Mouse (Mus musculus): ENCODE results near the gene Mta1. TPM values are rescaled to one million over a fixed set of nuclear protein-coding genes. Genes with fewer than 3 reads are reported as not detected.
A peak's percentile ranks its signal among the peaks of the same experiment; 100 is the strongest.

The Mta1 gene
- polyA plus RNA-seq, 1 experiment from 2014 or later: 26.4 TPM

GRCm38 (mm10) chr12:113075486-113075885, 22.6 kb upstream of the Mta1 start:
- H3K27ac ChIP-seq (replicated peaks; ENCODE audit: low read depth, low read length): no peak overlapping the region
- ATAC-seq (ENCODE audit: insufficient number of reproducible peaks, low FRiP score, low TSS enrichment, low read depth): no peak
- 0 out of 2 replicates have a peak overlapping the region, but pooled peaks have one; percentile 91 for H3K4me2 ChIP-seq (ENCODE audit: low read depth, severe bottlenecking)
- H3K4me1 ChIP-seq (ENCODE audit: control insufficient read depth, insufficient read depth, low read length): peaks cover 4% of the 10 kb centered on the region; the same call in 1 of the 2 replicates
- no peak for DNase-seq (ENCODE audit: low spot score)
- no peaks in the 10 kb centered on the region for H3K27me3 ChIP-seq (ENCODE audit: control insufficient read depth, insufficient read depth, low read length)
- no peak overlapping the region for H3K9ac ChIP-seq (ENCODE audit: low read length)
- no peaks in the 10 kb centered on the region for H3K9me3 ChIP-seq (ENCODE audit: control insufficient read depth, low read length)
- 0 out of 2 replicates have a peak, but pooled peaks cover 2% of the 10 kb centered on the region for H3K36me3 ChIP-seq (ENCODE audit: control insufficient read depth, insufficient read depth, low read length)
- WGBS: 60% methylated on average over 6 of the region's 6 CpGs
- no peak overlapping the region for H3K4me3 ChIP-seq (ENCODE audit: low read depth, low read length)

- no peak overlapping the region for H3K4me3 ChIP-seq (ENCODE audit: low read depth, low read length)
- 67% methylated on average over 3 of the region's 3 CpGs for WGBS
Measured at GRCm38 (mm10) chr12:113087276-113087675, 10.8 kb upstream of the Mta1 start.

GRCm38 (mm10) chr12:113088026-113088425, 10.1 kb upstream of the Mta1 start:
- H3K36me3 ChIP-seq (ENCODE audit: control insufficient read depth, insufficient read depth, low read length): no peaks in the 10 kb centered on the region
- 26% methylated on average over 4 of the region's 4 CpGs for WGBS
- H3K9me3 ChIP-seq (ENCODE audit: control insufficient read depth, low read length): no peaks in the 10 kb centered on the region
- H3K9ac ChIP-seq (ENCODE audit: low read length): no peak overlapping the region
- no peak overlapping the region for H3K27ac ChIP-seq (replicated peaks; ENCODE audit: low read depth, low read length)
- 0 out of 2 replicates have a peak, but pooled peaks cover 2% of the 10 kb centered on the region for H3K27me3 ChIP-seq (ENCODE audit: control insufficient read depth, insufficient read depth, low read length)
- H3K4me2 ChIP-seq (ENCODE audit: low read depth, severe bottlenecking): no peak overlapping the region
- no peak for DNase-seq (ENCODE audit: low spot score)
- ATAC-seq (ENCODE audit: insufficient number of reproducible peaks, low FRiP score, low TSS enrichment, low read depth): no peak
- no peaks in the 10 kb centered on the region for H3K4me1 ChIP-seq (ENCODE audit: control insufficient read depth, insufficient read depth, low read length)
- no peak overlapping the region for H3K4me3 ChIP-seq (ENCODE audit: low read depth, low read length)

More at GRCm38 (mm10) chr12:113087276-113087675, 10.8 kb upstream of the Mta1 start:
- H3K9me3 ChIP-seq (ENCODE audit: control insufficient read depth, low read length): no peaks in the 10 kb centered on the region
- H3K27me3 ChIP-seq (ENCODE audit: control insufficient read depth, insufficient read depth, low read length): 0 out of 2 replicates have a peak, but pooled peaks cover 2% of the 10 kb centered on the region
- H3K36me3 ChIP-seq (ENCODE audit: control insufficient read depth, insufficient read depth, low read length): no peaks in the 10 kb centered on the region
- H3K9ac ChIP-seq (ENCODE audit: low read length): no peak overlapping the region
- no peak overlapping the region for H3K4me2 ChIP-seq (ENCODE audit: low read depth, severe bottlenecking)
- no peaks in the 10 kb centered on the region for H3K4me1 ChIP-seq (ENCODE audit: control insufficient read depth, insufficient read depth, low read length)
- DNase-seq (ENCODE audit: low spot score): no peak
- no peak for ATAC-seq (ENCODE audit: insufficient number of reproducible peaks, low FRiP score, low TSS enrichment, low read depth)
- no peak overlapping the region for H3K27ac ChIP-seq (replicated peaks; ENCODE audit: low read depth, low read length)

GRCm38 (mm10) chr12:113089107-113089506, 9.0 kb upstream of the Mta1 start:
- DNase-seq (ENCODE audit: low spot score): no peak
- WGBS: 87% methylated on average over 6 of the region's 6 CpGs
- no peak for ATAC-seq (ENCODE audit: insufficient number of reproducible peaks, low FRiP score, low TSS enrichment, low read depth)

GRCm38 (mm10) chr12:113090053-113090452, 8.0 kb upstream of the Mta1 start:
- DNase-seq (ENCODE audit: low spot score) (no peak), ATAC-seq (ENCODE audit: insufficient number of reproducible peaks, low FRiP score, low TSS enrichment, low read depth) (no peak)
- H3K4me3 ChIP-seq (ENCODE audit: low read depth, low read length): no peak overlapping the region
- no peak overlapping the region for H3K9ac ChIP-seq (ENCODE audit: low read length)
- H3K27me3 ChIP-seq (ENCODE audit: control insufficient read depth, insufficient read depth, low read length): 0 out of 2 replicates have a peak, but pooled peaks cover 2% of the 10 kb centered on the region
- WGBS: 84% methylated on average over 17 of the region's 17 CpGs
- H3K4me2 ChIP-seq (ENCODE audit: low read depth, severe bottlenecking): no peak overlapping the region
- H3K27ac ChIP-seq (replicated peaks; ENCODE audit: low read depth, low read length): no peak overlapping the region
- no peaks in the 10 kb centered on the region for H3K4me1 ChIP-seq (ENCODE audit: control insufficient read depth, insufficient read depth, low read length)
- H3K9me3 ChIP-seq (ENCODE audit: control insufficient read depth, low read length): no peaks in the 10 kb centered on the region
- no peaks in the 10 kb centered on the region for H3K36me3 ChIP-seq (ENCODE audit: control insufficient read depth, insufficient read depth, low read length)

More at GRCm38 (mm10) chr12:113089107-113089506, 9.0 kb upstream of the Mta1 start:
- no peak overlapping the region for H3K27ac ChIP-seq (replicated peaks; ENCODE audit: low read depth, low read length)
- H3K4me1 ChIP-seq (ENCODE audit: control insufficient read depth, insufficient read depth, low read length): no peaks in the 10 kb centered on the region
- H3K27me3 ChIP-seq (ENCODE audit: control insufficient read depth, insufficient read depth, low read length): 0 out of 2 replicates have a peak, but pooled peaks cover 2% of the 10 kb centered on the region
- no peak overlapping the region for H3K4me3 ChIP-seq (ENCODE audit: low read depth, low read length)
- H3K36me3 ChIP-seq (ENCODE audit: control insufficient read depth, insufficient read depth, low read length): no peaks in the 10 kb centered on the region
- no peak overlapping the region for H3K9ac ChIP-seq (ENCODE audit: low read length)
- no peaks in the 10 kb centered on the region for H3K9me3 ChIP-seq (ENCODE audit: control insufficient read depth, low read length)
- H3K4me2 ChIP-seq (ENCODE audit: low read depth, severe bottlenecking): no peak overlapping the region

GRCm38 (mm10) chr12:113097040-113097439, 1.0 kb upstream of the Mta1 start:
- peaks cover 21% of the 10 kb centered on the region for H3K4me1 ChIP-seq (ENCODE audit: control insufficient read depth, insufficient read depth, low read length)
- no peaks in the 10 kb centered on the region; the same call in 1 of the 2 replicates for H3K36me3 ChIP-seq (ENCODE audit: control insufficient read depth, insufficient read depth, low read length)
- H3K27me3 ChIP-seq (ENCODE audit: control insufficient read depth, insufficient read depth, low read length): no peaks in the 10 kb centered on the region
- no peak for DNase-seq (ENCODE audit: low spot score)
- no peak overlapping the region; the same call in 1 of the 2 replicates for H3K9ac ChIP-seq (ENCODE audit: low read length)
- H3K4me2 ChIP-seq (ENCODE audit: low read depth, severe bottlenecking): peak overlapping the region; percentile 95
- no peak for ATAC-seq (ENCODE audit: insufficient number of reproducible peaks, low FRiP score, low TSS enrichment, low read depth)
- 89% methylated on average over 5 of the region's 5 CpGs for WGBS
- no peak overlapping the region for H3K4me3 ChIP-seq (ENCODE audit: low read depth, low read length)
- no peak overlapping the region for H3K27ac ChIP-seq (replicated peaks; ENCODE audit: low read depth, low read length)
- H3K9me3 ChIP-seq (ENCODE audit: control insufficient read depth, low read length): no peaks in the 10 kb centered on the region

- H3K27ac ChIP-seq (replicated peaks; ENCODE audit: low read depth, low read length): peak overlapping the region; percentile 92
- peak overlapping the region; percentile 91 for H3K4me3 ChIP-seq (ENCODE audit: low read depth, low read length)
- peak overlapping the region; percentile 99 for H3K9ac ChIP-seq (ENCODE audit: low read length)
- no peaks in the 10 kb centered on the region for H3K9me3 ChIP-seq (ENCODE audit: control insufficient read depth, low read length)
- peak; percentile 53 for DNase-seq (ENCODE audit: low spot score)
- peak overlapping the region; percentile 95 for H3K4me2 ChIP-seq (ENCODE audit: low read depth, severe bottlenecking)
- no peaks in the 10 kb centered on the region for H3K27me3 ChIP-seq (ENCODE audit: control insufficient read depth, insufficient read depth, low read length)
- no peaks in the 10 kb centered on the region; the same call in 1 of the 2 replicates for H3K36me3 ChIP-seq (ENCODE audit: control insufficient read depth, insufficient read depth, low read length)
- peaks cover 21% of the 10 kb centered on the region for H3K4me1 ChIP-seq (ENCODE audit: control insufficient read depth, insufficient read depth, low read length)
- ATAC-seq (ENCODE audit: insufficient number of reproducible peaks, low FRiP score, low TSS enrichment, low read depth): peak; percentile 19; the same call in 1 of the 2 replicates
- under 1% methylated on average over 32 of the region's 60 CpGs for WGBS
Measured at GRCm38 (mm10) chr12:113098530-113099151, 563 bp downstream of the Mta1 start.

GRCm38 (mm10) chr12:113099470-113100237, 1.6 kb downstream of the Mta1 start:
- H3K9me3 ChIP-seq (ENCODE audit: control insufficient read depth, low read length): no peaks in the 10 kb centered on the region
- H3K36me3 ChIP-seq (ENCODE audit: control insufficient read depth, insufficient read depth, low read length): peaks cover 4% of the 10 kb centered on the region; the same call in 1 of the 2 replicates
- peak overlapping the region; percentile 47 for H3K9ac ChIP-seq (ENCODE audit: low read length)
- no peak overlapping the region for H3K27ac ChIP-seq (replicated peaks; ENCODE audit: low read depth, low read length)
- H3K4me2 ChIP-seq (ENCODE audit: low read depth, severe bottlenecking): peak overlapping the region; percentile 95
- DNase-seq (ENCODE audit: low spot score) (no peak), ATAC-seq (ENCODE audit: insufficient number of reproducible peaks, low FRiP score, low TSS enrichment, low read depth) (peak; percentile 1; the same call in 1 of the 2 replicates)
- H3K4me1 ChIP-seq (ENCODE audit: control insufficient read depth, insufficient read depth, low read length): peaks cover 21% of the 10 kb centered on the region
- 41% methylated on average over 6 of the region's 6 CpGs for WGBS
- no peaks in the 10 kb centered on the region for H3K27me3 ChIP-seq (ENCODE audit: control insufficient read depth, insufficient read depth, low read length)
- H3K4me3 ChIP-seq (ENCODE audit: low read depth, low read length): peak overlapping the region; percentile 91

All from limb, embryonic 11.5 days (tissue).